Mouse (Mus musculus): ENCODE data around the gene Hsd17b12. TPM values are rescaled to one million over a fixed set of nuclear protein-coding genes. Genes with fewer than 3 reads are reported as not detected.

Gene Hsd17b12
- polyA plus RNA-seq, 1 experiment from 2014 or later = 128 TPM

GRCm38 (mm10) chr2:94045411-94046090 is 112.2 kb downstream of the Hsd17b12 start:
- ATAC-seq (replicated peaks; ENCODE audit: low FRiP score) = no peak
- WGBS = 80% methylated on average over 6 of the region's 6 CpGs

GRCm38 (mm10) chr2:94044174-94044573 is 113.6 kb downstream of the Hsd17b12 start:
- no peak overlapping the region for H3K4me3 ChIP-seq (ENCODE audit: low read depth, low read length)
- 85% methylated on average over 2 of the region's 2 CpGs for WGBS
- DNase-seq (ENCODE audit: low spot score) = no peak
- no peak overlapping the region for H3K4me2 ChIP-seq (ENCODE audit: low read depth, low read length, severe bottlenecking)
- no peaks in the 10 kb centered on the region for H3K9me3 ChIP-seq (ENCODE audit: control insufficient read depth, low read length)
- no peaks in the 10 kb centered on the region for H3K36me3 ChIP-seq (ENCODE audit: control insufficient read depth, insufficient read depth, low read length)
- no peaks in the 10 kb centered on the region for H3K27me3 ChIP-seq (ENCODE audit: control insufficient read depth, insufficient read depth, low read length)
- no peaks in the 10 kb centered on the region for H3K4me1 ChIP-seq (replicated peaks; ENCODE audit: control insufficient read depth, insufficient read depth, low read length)
- ATAC-seq (replicated peaks; ENCODE audit: low FRiP score) = no peak
- H3K9ac ChIP-seq (ENCODE audit: low read length) = no peak overlapping the region
- no peak overlapping the region for H3K27ac ChIP-seq (ENCODE audit: low read depth, low read length)

More at GRCm38 (mm10) chr2:94045411-94046090, 112.2 kb downstream of the Hsd17b12 start:
- Histone ChIP-seq H3K9me3 (ENCODE audit: control insufficient read depth, low read length) (no peaks in the 10 kb centered on the region), H3K36me3 (ENCODE audit: control insufficient read depth, insufficient read depth, low read length) (no peaks in the 10 kb centered on the region), H3K4me3 (ENCODE audit: low read depth, low read length) (no peak overlapping the region), H3K27ac (ENCODE audit: low read depth, low read length) (no peak overlapping the region), H3K4me1 (replicated peaks; ENCODE audit: control insufficient read depth, insufficient read depth, low read length) (no peaks in the 10 kb centered on the region), H3K27me3 (ENCODE audit: control insufficient read depth, insufficient read depth, low read length) (no peaks in the 10 kb centered on the region), H3K9ac (ENCODE audit: low read length) (no peak overlapping the region), H3K4me2 (ENCODE audit: low read depth, low read length, severe bottlenecking) (no peak overlapping the region)
- no peak for DNase-seq (ENCODE audit: low spot score)

DNA sequence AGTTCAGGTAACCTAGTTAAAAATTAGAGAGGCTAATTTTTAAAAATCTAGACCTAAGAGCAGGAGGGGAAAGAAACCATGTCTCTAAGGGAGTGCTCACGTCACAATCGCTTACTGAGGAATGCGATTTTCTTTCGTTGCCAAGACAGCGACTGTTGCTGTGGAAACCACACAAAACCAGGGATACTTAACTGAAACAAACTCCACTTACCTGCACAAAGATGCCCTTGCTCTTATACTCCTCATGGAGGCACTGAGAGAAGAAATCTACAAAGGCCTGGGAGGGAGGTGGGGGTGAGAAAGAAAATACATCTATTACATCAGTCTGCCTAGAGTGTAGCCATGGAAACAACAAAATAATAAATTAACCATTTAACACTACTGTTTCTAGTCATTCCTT is 114.1 kb downstream of the Hsd17b12 start:
- Histone ChIP-seq H3K4me2 (ENCODE audit: low read depth, low read length, severe bottlenecking) (no peak overlapping the region), H3K4me3 (ENCODE audit: low read depth, low read length) (no peak overlapping the region), H3K4me1 (replicated peaks; ENCODE audit: control insufficient read depth, insufficient read depth, low read length) (no peaks in the 10 kb centered on the region), H3K9me3 (ENCODE audit: control insufficient read depth, low read length) (no peaks in the 10 kb centered on the region), H3K27me3 (ENCODE audit: control insufficient read depth, insufficient read depth, low read length) (no peaks in the 10 kb centered on the region), H3K27ac (ENCODE audit: low read depth, low read length) (no peak overlapping the region), H3K36me3 (ENCODE audit: control insufficient read depth, insufficient read depth, low read length) (no peaks in the 10 kb centered on the region; the same call in 1 of the 2 replicates), H3K9ac (ENCODE audit: low read length) (no peak overlapping the region)
- WGBS = 39% methylated on average over 5 of the region's 5 CpGs
- ATAC-seq (replicated peaks; ENCODE audit: low FRiP score) (peak; percentile 56), DNase-seq (ENCODE audit: low spot score) (no peak)

DNA sequence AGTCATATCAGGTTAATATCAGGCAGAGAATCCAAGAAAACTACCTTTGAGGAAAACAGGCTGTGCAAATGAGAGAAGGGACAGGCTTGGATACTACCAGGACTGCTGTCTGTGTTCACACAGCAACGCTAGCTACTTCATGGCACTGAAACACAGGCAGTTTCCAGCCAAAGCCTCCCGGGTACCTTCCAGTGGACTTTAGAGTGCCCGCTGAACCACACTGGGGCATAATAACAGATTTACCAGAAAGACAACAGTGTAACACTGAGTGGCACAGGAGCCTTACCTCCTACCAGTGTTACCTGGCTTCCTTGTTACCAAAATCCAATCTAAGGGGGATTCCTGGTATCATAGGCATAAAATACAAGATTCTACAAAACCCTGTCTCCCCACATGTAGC is 115.3 kb downstream of the Hsd17b12 start:
- DNase-seq (ENCODE audit: low spot score) (no peak), ATAC-seq (replicated peaks; ENCODE audit: low FRiP score) (no peak)
- Histone ChIP-seq H3K9ac (ENCODE audit: low read length) (no peak overlapping the region), H3K4me1 (replicated peaks; ENCODE audit: control insufficient read depth, insufficient read depth, low read length) (no peaks in the 10 kb centered on the region), H3K9me3 (ENCODE audit: control insufficient read depth, low read length) (no peaks in the 10 kb centered on the region), H3K27me3 (ENCODE audit: control insufficient read depth, insufficient read depth, low read length) (no peaks in the 10 kb centered on the region), H3K4me2 (ENCODE audit: low read depth, low read length, severe bottlenecking) (no peak overlapping the region), H3K27ac (ENCODE audit: low read depth, low read length) (no peak overlapping the region), H3K36me3 (ENCODE audit: control insufficient read depth, insufficient read depth, low read length) (no peaks in the 10 kb centered on the region; the same call in 1 of the 2 replicates), H3K4me3 (ENCODE audit: low read depth, low read length) (no peak overlapping the region)
- 91% methylated on average over 3 of the region's 3 CpGs for WGBS

- ATAC-seq (replicated peaks; ENCODE audit: low FRiP score) = no peak
- no peak overlapping the region for H3K9ac ChIP-seq (ENCODE audit: low read length)
- H3K4me1 ChIP-seq (replicated peaks; ENCODE audit: control insufficient read depth, insufficient read depth, low read length) = no peaks in the 10 kb centered on the region
- H3K4me3 ChIP-seq (ENCODE audit: low read depth, low read length) = no peak overlapping the region
- 93% methylated on average over 5 of the region's 5 CpGs for WGBS
- no peaks in the 10 kb centered on the region for H3K9me3 ChIP-seq (ENCODE audit: control insufficient read depth, low read length)
- no peak overlapping the region for H3K4me2 ChIP-seq (ENCODE audit: low read depth, low read length, severe bottlenecking)
- H3K36me3 ChIP-seq (ENCODE audit: control insufficient read depth, insufficient read depth, low read length) = no peaks in the 10 kb centered on the region; the same call in 1 of the 2 replicates
- no peak for DNase-seq (ENCODE audit: low spot score)
- no peak overlapping the region for H3K27ac ChIP-seq (ENCODE audit: low read depth, low read length)
- H3K27me3 ChIP-seq (ENCODE audit: control insufficient read depth, insufficient read depth, low read length) = no peaks in the 10 kb centered on the region
Measured at GRCm38 (mm10) chr2:94040391-94041125, 117.2 kb downstream of the Hsd17b12 start.

GRCm38 (mm10) chr2:94035428-94036331 is 122.1 kb downstream of the Hsd17b12 start:
- peak; percentile 77 for DNase-seq (ENCODE audit: low spot score)
- peak; percentile 61; the same call in 1 of the 2 replicates for ATAC-seq (replicated peaks; ENCODE audit: low FRiP score)
- no peaks in the 10 kb centered on the region for H3K27me3 ChIP-seq (ENCODE audit: control insufficient read depth, insufficient read depth, low read length)
- no peak overlapping the region for H3K4me2 ChIP-seq (ENCODE audit: low read depth, low read length, severe bottlenecking)
- H3K36me3 ChIP-seq (ENCODE audit: control insufficient read depth, insufficient read depth, low read length) = no peaks in the 10 kb centered on the region; the same call in 1 of the 2 replicates
- no peak overlapping the region for H3K4me3 ChIP-seq (ENCODE audit: low read depth, low read length)
- no peak overlapping the region for H3K27ac ChIP-seq (ENCODE audit: low read depth, low read length)
- H3K9me3 ChIP-seq (ENCODE audit: control insufficient read depth, low read length) = no peaks in the 10 kb centered on the region
- 66% methylated on average over 9 of the region's 9 CpGs for WGBS
- H3K9ac ChIP-seq (ENCODE audit: low read length) = no peak overlapping the region
- H3K4me1 ChIP-seq (replicated peaks; ENCODE audit: control insufficient read depth, insufficient read depth, low read length) = no peaks in the 10 kb centered on the region

DNA sequence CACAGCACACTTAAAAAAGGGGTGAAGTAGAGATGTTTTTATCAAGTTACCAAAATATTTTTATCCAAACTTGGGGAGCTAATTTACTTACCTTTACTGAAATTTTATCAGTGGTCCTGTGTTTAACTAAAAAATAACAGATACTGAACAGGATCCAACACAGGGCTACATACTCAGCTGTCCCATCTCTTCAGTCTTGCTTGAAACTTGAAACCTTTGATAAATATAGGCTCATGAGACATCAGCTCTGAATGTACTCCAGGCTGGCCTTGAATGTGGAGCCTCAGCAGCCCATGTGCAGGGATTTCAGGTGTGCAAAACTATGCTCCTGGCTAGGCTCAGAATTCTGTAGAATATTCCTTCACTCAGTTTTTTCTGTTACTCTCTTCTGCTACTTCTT is 127.2 kb downstream of the Hsd17b12 start:
- ATAC-seq (replicated peaks; ENCODE audit: low FRiP score) = no peak
- Histone ChIP-seq H3K27me3 (ENCODE audit: control insufficient read depth, insufficient read depth, low read length) (no peaks in the 10 kb centered on the region), H3K4me3 (ENCODE audit: low read depth, low read length) (no peak overlapping the region), H3K9ac (ENCODE audit: low read length) (no peak overlapping the region), H3K4me1 (replicated peaks; ENCODE audit: control insufficient read depth, insufficient read depth, low read length) (no peaks in the 10 kb centered on the region), H3K27ac (ENCODE audit: low read depth, low read length) (no peak overlapping the region), H3K9me3 (ENCODE audit: control insufficient read depth, low read length) (no peaks in the 10 kb centered on the region), H3K36me3 (ENCODE audit: control insufficient read depth, insufficient read depth, low read length) (no peaks in the 10 kb centered on the region; the same call in 1 of the 2 replicates), H3K4me2 (ENCODE audit: low read depth, low read length, severe bottlenecking) (no peak overlapping the region)
- no peak for DNase-seq (ENCODE audit: low spot score)

DNA sequence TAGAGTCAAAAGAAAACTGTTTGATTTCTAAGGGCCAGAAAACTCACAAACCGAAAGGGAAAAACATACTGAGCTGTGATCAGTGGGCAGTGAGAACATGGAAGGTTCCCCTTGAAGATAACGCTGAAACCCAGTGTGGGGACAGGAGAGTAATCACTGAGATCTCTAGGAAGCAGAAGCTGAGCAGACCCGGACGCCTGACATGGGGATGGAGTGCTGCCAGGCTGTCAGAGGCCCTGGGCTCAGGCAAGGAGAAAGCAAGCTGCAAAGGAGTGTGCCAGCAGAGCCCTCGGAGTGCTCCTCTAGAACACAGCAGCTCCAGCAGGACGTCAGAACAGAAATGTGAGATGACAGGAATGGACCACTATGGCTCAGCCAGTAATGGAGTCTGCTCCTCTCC is 133.1 kb downstream of the Hsd17b12 start:
- Histone ChIP-seq H3K9ac (ENCODE audit: low read length) (no peak overlapping the region), H3K27me3 (ENCODE audit: control insufficient read depth, insufficient read depth, low read length) (no peaks in the 10 kb centered on the region), H3K4me1 (replicated peaks; ENCODE audit: control insufficient read depth, insufficient read depth, low read length) (no peaks in the 10 kb centered on the region), H3K4me2 (ENCODE audit: low read depth, low read length, severe bottlenecking) (no peak overlapping the region), H3K4me3 (ENCODE audit: low read depth, low read length) (no peak overlapping the region), H3K36me3 (ENCODE audit: control insufficient read depth, insufficient read depth, low read length) (no peaks in the 10 kb centered on the region), H3K9me3 (ENCODE audit: control insufficient read depth, low read length) (no peaks in the 10 kb centered on the region), H3K27ac (ENCODE audit: low read depth, low read length) (no peak overlapping the region)
- ATAC-seq (replicated peaks; ENCODE audit: low FRiP score) = no peak
- no peak for DNase-seq (ENCODE audit: low spot score)
- 59% methylated on average over 6 of the region's 6 CpGs for WGBS

Measured in forebrain, embryonic 11.5 days (tissue).